Mouse (Mus musculus): ENCODE results near the gene Dok3.

GRCm38 (mm10) chr13:55571977-55572376 is 42.9 kb upstream of the Dok3 start:
- no peak for TF ChIP-seq CTCF (IDR thresholded peaks at IDR 0.05; ENCODE audit: control insufficient read depth, insufficient read depth, insufficient read length)
- TF ChIP-seq FOSL1 (IDR thresholded peaks at IDR 0.05; ENCODE audit: insufficient read depth, low read length, poor library complexity, severe bottlenecking): no peak
- TF ChIP-seq CEBPB (IDR thresholded peaks at IDR 0.05; ENCODE audit: low read depth): no peak

Measured in C2C12 (cell line).